Mouse (Mus musculus) forebrain, embryonic 12.5 days (tissue): Measurements from ENCODE around the gene Gm12166. TPM values are rescaled to one million over a fixed set of nuclear protein-coding genes. Genes with fewer than 3 reads are reported as not detected.

Experiments
- ATAC-seq: fragments of 200-750 bp; cut with Nextera tagmentation; 2 replicates; pipeline ENCODE4 v1.8.0; 2017; ENCODE audit warnings: moderate TSS enrichment; ENCODE audit not compliant: low FRiP score
- H3K27ac ChIP-seq: fragments of 300-500 bp; sonication (generic); 2 replicates; pipeline ENCODE4 v1.5.1; 2016; ENCODE audit warnings: mild to moderate bottlenecking
- H3K27me3 ChIP-seq: fragments of 300-500 bp; sonication (generic); 2 replicates; pipeline ENCODE4 v1.6.1; 2016; ENCODE audit warnings: mild to moderate bottlenecking
- H3K36me3 ChIP-seq: fragments of 300-500 bp; sonication (generic); replicated peaks from 2 replicates; pipeline ENCODE4 v1.6.1; 2016; ENCODE audit warnings: mild to moderate bottlenecking
- H3K4me1 ChIP-seq: fragments of 300-500 bp; sonication (generic); 2 replicates; pipeline ENCODE4 v1.6.1; 2016
- H3K4me2 ChIP-seq: fragments of 300-500 bp; sonication (generic); 2 replicates; pipeline ENCODE4 v1.6.1; 2016; ENCODE audit warnings: mild to moderate bottlenecking, moderate library complexity
- H3K4me3 ChIP-seq: fragments of 300-500 bp; sonication (generic); replicated peaks from 2 replicates; pipeline ENCODE4 v1.5.1; 2016; ENCODE audit warnings: mild to moderate bottlenecking
- H3K9ac ChIP-seq: fragments of 300-500 bp; sonication (generic); 2 replicates; pipeline ENCODE4 v1.6.1; 2016; ENCODE audit warnings: mild to moderate bottlenecking
- H3K9me3 ChIP-seq: fragments of 300-500 bp; sonication (generic); 2 replicates; pipeline ENCODE4 v1.6.1; 2016
- WGBS: fragments of 180-500 bp; shearing (Covaris S2); methylation state at CpG from one replicate; pipeline ENCODE4 v1.1.7; 2016; 5-methylcytosine and 5-hydroxymethylcytosine counted together
- polyA plus RNA-seq: library from polyadenylated mRNA; unstranded; fragments of >200 nt; fragmentation: Nextera tagmentation; extraction: Ambion mirVana; gene quantifications from 2 replicates; pipeline ENCODE4 v1.2.1, GENCODE M21; 2016

Gm12166 gene
- polyA plus RNA-seq, 1 experiment from 2014 or later = 3.2 TPM

DNA sequence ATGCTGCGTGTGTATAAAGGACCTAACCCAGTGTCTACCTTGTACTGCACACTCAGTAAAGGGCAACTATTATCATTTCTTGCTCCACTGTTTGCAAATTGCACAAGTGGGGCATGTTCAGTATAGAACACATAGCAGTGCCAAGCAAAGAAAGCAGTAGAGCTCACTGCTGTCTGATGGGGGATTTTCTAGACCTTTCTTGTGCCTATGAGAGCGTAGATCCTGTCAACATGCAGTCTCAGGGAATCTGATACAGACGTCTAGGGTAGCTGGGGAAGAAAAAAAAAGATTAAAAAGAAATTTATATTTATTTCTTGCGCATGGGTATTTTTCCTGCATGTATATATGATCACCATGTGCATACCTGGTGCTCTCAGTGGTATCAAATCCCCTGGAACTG is 18.0 kb upstream of the Gm12166 start:
- no peak overlapping the region for H3K9ac ChIP-seq
- no peak overlapping the region for H3K27ac ChIP-seq

DNA sequence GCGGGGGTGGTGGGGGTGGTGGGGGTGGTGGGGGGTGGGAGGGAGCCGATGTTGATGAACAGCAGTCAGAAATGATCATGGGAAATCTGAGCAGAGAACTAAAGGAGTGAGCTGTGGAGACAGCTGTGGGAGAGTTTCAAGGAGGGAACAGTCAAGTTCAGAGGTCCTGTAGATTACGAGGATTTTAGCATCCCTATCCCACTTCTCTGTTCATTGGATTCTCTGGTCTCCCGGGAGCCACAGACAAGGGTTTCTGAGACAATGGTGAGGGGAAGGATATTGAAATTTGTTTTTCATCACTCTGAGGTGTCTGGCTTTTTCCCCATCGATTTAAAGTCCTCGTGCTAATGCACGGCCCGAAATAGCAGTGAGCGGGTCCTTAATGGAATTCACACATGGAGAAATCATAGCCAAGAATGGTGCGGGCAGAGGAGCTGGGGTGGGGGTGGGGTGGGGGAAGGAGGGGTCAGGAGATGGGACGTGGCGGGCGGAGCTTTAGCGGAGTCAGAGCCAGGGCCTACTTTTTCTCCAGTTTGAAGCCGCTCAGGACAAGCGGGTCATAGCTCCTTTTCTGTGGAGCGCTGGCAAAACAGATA is 17.4 kb upstream of the Gm12166 start:
- WGBS = 35% methylated on average over 17 of the region's 17 CpGs
- Histone ChIP-seq H3K9ac (no peak overlapping the region), H3K27me3 (no peaks in the 10 kb centered on the region), H3K9me3 (no peaks in the 10 kb centered on the region), H3K4me1 (peaks cover 29% of the 10 kb centered on the region), H3K36me3 (no peaks in the 10 kb centered on the region; the same call in 1 of the 2 replicates), H3K4me3 (no peak overlapping the region), H3K27ac (peak overlapping the region; percentile 68; the same call in 1 of the 2 replicates), H3K4me2 (no peak overlapping the region; the same call in 1 of the 2 replicates)
- ATAC-seq = peak; percentile 28; the same call in 1 of the 2 replicates

More for the DNA sequence above, 18.0 kb upstream of the Gm12166 start:
- H3K36me3 ChIP-seq = no peaks in the 10 kb centered on the region; the same call in 1 of the 2 replicates
- H3K4me3 ChIP-seq = no peak overlapping the region
- 86% methylated on average over 4 of the region's 4 CpGs for WGBS
- no peaks in the 10 kb centered on the region for H3K27me3 ChIP-seq
- peaks cover 24% of the 10 kb centered on the region for H3K4me1 ChIP-seq
- no peak overlapping the region for H3K4me2 ChIP-seq
- ATAC-seq = no peak
- H3K9me3 ChIP-seq = no peaks in the 10 kb centered on the region

DNA sequence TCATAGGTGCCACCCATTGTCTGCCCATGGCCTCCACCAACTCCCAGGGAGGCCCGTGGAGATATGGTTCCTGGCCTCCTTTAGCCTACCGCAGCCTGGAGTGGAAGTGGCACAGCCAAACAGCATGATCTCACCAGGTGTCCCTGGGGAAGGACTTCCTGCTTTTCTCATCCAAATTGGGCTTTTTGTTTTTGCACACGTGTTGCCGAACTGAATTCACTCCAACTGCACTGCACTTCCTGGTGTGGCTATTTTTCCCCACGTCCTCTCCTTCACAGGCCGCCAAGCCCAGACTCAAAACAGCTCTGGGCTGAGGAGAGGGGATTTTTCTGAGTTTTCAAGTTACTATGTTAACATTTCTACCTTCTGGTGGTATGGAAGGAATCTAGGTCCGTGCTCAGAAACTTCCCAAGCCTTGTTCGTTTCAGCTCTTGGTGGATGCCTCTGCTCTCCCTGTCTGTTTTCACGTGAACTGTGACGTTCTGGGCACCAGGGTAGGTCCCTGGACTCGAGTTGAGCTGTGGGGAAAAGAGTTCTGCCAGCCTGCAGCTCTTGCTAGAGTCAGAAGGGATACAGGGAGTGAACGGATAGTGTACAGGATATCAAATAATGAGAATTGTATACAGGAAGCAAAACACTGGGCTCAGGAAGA is 16.8 kb upstream of the Gm12166 start:
- Histone ChIP-seq H3K27me3 (no peaks in the 10 kb centered on the region), H3K9ac (no peak overlapping the region), H3K36me3 (no peaks in the 10 kb centered on the region; the same call in 1 of the 2 replicates), H3K4me1 (peaks cover 29% of the 10 kb centered on the region), H3K9me3 (no peaks in the 10 kb centered on the region), H3K4me2 (no peak overlapping the region), H3K27ac (peak overlapping the region; percentile 68; the same call in 1 of the 2 replicates), H3K4me3 (no peak overlapping the region)
- WGBS = 29% methylated on average over 12 of the region's 12 CpGs
- no peak for ATAC-seq

DNA sequence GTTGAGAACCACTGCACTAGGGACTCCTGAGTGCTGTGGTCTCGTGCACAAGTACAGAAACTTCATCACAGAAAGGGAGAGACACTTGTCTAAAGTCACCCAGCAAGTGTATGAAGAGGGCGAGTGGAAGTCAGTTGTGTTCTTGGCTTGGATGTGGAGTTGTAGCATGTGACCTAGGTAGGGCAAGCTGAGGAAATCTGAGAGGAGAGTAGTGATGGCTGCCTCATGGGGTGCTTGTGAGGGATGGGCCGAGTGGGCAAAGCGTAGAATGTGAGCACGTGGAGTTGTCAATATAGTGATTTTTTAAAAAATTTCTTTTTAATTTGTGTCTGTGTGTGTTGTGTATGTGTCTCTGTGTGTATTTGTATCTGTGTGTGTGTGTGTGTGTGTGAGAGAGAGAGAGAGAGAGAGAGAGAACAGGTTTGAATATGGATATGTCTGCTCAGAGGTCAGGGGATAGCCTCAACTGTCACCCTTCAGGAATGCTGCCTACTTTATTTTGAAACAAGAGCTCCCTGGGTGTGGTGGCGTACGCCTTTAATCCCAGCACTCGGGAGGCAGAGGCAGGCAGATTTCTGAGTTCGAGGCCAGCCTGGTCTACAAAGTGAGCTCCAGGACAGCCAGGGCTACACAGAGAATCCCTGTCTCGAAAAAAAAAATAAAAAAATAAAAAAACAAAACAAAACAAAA is 15.4 kb upstream of the Gm12166 start:
- Histone ChIP-seq H3K27me3 (no peaks in the 10 kb centered on the region), H3K4me3 (no peak overlapping the region), H3K27ac (no peak overlapping the region), H3K9me3 (no peaks in the 10 kb centered on the region), H3K4me2 (no peak overlapping the region), H3K4me1 (peaks cover 29% of the 10 kb centered on the region), H3K9ac (no peak overlapping the region), H3K36me3 (no peaks in the 10 kb centered on the region; the same call in 1 of the 2 replicates)
- WGBS = 94% methylated on average over 10 of the region's 10 CpGs
- no peak for ATAC-seq

DNA sequence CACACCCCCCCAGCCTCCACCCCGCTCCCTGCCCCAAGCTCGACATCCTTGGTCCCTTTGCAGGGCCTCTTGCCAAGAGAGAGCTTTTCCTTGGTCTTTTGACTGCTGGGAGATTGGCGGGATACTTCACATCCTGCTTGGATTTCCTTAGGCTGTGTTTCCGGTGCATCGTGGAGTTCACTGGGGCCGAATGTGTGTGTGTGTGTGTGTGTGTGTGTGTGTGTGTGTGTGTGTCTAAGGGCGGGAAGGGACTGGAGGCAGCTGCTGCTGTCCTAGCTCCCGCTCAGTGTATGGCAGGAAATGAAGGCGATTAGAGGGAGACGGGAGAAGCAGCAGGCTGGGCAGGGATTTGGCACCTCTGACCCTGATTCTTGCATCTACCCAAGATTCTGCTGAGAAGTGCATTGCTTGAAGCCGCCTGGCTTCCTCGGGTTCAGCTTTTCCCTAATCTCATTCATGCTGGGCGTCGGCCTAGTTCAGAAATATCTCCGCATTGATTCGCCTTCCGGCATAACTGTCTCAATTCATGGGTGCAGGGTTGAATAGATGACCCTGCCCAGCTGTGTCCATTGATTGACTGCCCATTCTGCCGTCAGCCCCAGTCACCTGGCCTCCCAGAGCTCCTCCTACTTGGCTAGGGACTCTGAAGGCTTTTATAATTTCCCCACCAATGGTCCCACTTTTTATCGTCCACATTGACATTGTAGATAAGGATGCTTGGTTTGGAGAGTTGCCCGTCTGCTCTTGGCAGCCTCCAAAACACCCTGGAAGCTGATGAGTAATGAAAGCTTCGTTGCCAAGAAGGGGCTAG is 13.3 kb upstream of the Gm12166 start:
- Histone ChIP-seq H3K4me2 (no peak overlapping the region), H3K4me1 (peaks cover 29% of the 10 kb centered on the region), H3K4me3 (no peak overlapping the region), H3K27me3 (no peaks in the 10 kb centered on the region), H3K9ac (no peak overlapping the region), H3K36me3 (no peaks in the 10 kb centered on the region; the same call in 1 of the 2 replicates), H3K27ac (0 out of 2 replicates have a peak overlapping the region, but pooled peaks have one; percentile 9), H3K9me3 (no peaks in the 10 kb centered on the region)
- WGBS = 64% methylated on average over 20 of the region's 21 CpGs
- 0 out of 2 replicates have a peak, but pooled peaks have one; percentile 44 for ATAC-seq

DNA sequence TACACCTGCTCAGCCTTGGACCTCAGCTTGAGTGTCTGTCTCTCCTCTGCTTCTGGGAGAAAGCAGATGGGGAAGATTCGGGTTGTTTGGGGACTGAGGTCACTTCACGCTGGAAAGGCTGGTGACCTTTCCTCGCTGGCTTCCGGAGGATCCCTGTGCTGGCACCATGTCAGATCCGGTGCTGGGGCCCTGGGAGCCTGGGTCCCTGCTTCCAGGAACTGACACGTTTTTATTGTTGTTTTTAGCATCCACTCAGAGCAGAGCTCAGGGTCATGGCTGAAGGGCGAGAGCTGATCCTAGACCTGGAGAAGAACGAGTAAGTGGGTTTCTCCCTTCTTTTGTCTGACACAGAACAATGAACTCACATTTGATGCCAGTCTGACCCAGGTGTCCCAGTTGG is 12.6 kb upstream of the Gm12166 start:
- WGBS = 71% methylated on average over 8 of the region's 8 CpGs
- H3K9me3 ChIP-seq = no peaks in the 10 kb centered on the region
- H3K4me2 ChIP-seq = no peak overlapping the region
- H3K4me1 ChIP-seq = peaks cover 25% of the 10 kb centered on the region
- no peak for ATAC-seq
- H3K4me3 ChIP-seq = no peak overlapping the region
- H3K9ac ChIP-seq = no peak overlapping the region
- H3K27me3 ChIP-seq = no peaks in the 10 kb centered on the region
- H3K36me3 ChIP-seq = no peaks in the 10 kb centered on the region; the same call in 1 of the 2 replicates
- H3K27ac ChIP-seq = 0 out of 2 replicates have a peak overlapping the region, but pooled peaks have one; percentile 9

DNA sequence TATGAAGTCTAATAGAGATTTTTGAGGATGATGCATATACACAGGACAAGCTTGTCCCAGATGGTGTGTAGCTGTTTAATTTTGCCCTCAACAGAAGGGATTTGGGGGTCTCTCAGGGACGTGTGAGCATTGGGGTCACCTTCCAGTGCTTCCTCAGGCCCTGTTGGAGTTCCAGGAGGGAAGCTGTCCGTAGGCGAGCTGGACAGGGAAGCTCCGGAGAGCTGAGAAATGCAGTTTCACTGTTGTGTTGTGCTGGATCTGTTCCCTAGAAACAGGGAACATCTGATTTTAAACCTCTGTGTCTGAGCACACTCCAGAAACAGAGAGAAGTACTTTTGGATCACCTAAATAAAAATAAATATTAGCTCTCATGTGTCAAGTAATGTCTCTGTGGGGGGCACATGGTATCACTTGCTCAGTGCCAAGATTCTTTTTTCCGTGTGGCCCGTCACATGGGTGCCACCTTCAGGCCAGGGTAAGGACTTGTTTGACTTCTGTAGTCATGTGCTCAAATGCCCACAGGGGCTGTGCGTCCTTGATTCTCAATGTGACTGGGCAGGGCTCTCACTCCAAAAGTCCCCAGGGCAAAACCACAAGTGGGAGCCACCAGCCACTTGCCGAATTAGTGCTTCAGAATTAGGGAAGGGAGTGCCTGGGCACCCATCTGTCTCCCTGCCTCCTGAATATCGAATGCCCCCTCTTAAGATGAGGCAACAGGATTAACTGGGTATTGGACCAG is 11.0 kb upstream of the Gm12166 start:
- Histone ChIP-seq H3K27ac (no peak overlapping the region), H3K27me3 (no peaks in the 10 kb centered on the region), H3K36me3 (no peaks in the 10 kb centered on the region; the same call in 1 of the 2 replicates), H3K4me3 (no peak overlapping the region), H3K4me2 (no peak overlapping the region), H3K9ac (no peak overlapping the region), H3K4me1 (peaks cover 13% of the 10 kb centered on the region), H3K9me3 (no peaks in the 10 kb centered on the region)
- 73% methylated on average over 9 of the region's 9 CpGs for WGBS
- no peak for ATAC-seq

DNA sequence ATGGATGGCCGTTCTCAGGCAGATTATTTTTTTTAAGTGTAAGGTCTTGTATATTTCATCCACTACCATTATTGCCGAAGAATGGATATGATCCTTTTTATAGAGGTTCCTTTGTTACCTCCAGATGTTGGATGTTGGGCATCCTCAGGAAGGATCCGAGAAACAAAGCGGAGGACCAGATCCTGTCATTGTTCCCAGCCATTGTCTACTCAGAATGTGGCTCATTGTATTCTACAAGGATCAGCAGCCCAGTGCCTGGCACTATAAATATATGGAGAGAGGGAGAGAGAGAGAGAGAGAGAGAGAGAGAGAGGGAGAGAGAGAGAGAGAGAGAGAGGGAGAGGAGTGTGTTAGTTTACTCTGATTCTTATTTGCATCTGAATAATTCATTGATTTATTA is 10.4 kb upstream of the Gm12166 start:
- Histone ChIP-seq H3K27me3 (no peaks in the 10 kb centered on the region), H3K4me2 (no peak overlapping the region), H3K4me1 (peaks cover 13% of the 10 kb centered on the region), H3K9ac (no peak overlapping the region), H3K4me3 (no peak overlapping the region), H3K36me3 (no peaks in the 10 kb centered on the region; the same call in 1 of the 2 replicates), H3K27ac (no peak overlapping the region), H3K9me3 (no peaks in the 10 kb centered on the region)
- no peak for ATAC-seq
- WGBS = 56% methylated on average over 4 of the region's 4 CpGs

DNA sequence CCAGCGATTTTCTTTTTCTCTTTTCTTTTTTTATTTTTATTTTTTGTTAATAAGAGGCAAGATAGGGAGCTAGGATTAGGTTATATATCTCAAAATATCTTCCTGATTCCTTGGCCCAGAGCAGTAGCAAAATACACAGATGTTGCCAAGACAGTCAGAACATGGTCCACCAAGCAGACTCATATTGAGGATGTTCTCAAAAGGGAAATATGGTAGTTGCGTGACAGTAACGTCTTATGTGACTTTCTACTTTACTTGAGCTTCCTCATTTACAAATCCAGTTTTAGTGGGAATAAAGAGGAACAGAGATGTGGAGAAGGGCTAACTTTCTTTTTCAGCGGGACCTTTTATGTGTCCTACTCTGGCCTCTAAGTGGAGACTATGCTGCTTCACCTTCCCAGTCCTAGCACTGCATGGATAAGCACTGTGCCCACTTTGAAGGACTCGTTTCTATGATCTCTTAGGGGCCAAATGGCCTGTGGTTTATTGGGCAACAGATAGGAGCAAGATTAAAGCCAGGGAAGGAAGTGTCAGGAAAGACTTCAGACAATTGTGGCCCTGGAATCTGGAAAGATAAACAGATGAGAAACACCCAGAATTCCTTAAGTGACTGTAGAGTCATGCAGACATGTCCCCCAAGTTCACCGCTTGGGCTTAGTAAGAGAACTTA is 9.8 kb upstream of the Gm12166 start:
- Histone ChIP-seq H3K4me2 (no peak overlapping the region), H3K4me1 (peaks cover 19% of the 10 kb centered on the region), H3K4me3 (no peak overlapping the region), H3K27me3 (peaks cover 5% of the 10 kb centered on the region; the same call in 1 of the 2 replicates), H3K27ac (no peak overlapping the region), H3K9ac (no peak overlapping the region), H3K36me3 (no peaks in the 10 kb centered on the region; the same call in 1 of the 2 replicates), H3K9me3 (no peaks in the 10 kb centered on the region)
- WGBS = 84% methylated on average over 6 of the region's 6 CpGs
- no peak for ATAC-seq

DNA sequence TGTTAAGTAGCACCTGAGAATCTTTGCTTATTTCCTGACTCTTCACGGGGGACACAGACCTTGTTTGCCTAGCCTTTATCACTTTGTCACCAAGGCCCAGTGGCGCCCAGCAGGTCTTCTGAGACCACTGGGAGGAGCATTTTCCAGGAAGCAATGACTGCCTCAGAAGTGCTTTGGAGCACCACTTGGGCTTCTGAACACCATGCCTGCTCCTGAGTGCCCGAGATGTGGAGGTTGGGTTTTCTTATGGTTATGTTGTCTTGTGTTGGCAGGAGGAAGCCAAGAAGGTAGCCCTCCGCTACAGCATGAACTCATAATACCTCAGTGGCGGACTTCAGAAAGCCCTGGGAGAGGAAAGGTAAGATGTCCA is 8.5 kb upstream of the Gm12166 start:
- no peaks in the 10 kb centered on the region for H3K9me3 ChIP-seq
- no peak overlapping the region for H3K27ac ChIP-seq
- no peaks in the 10 kb centered on the region; the same call in 1 of the 2 replicates for H3K36me3 ChIP-seq
- no peak overlapping the region for H3K4me3 ChIP-seq
- 85% methylated on average over 5 of the region's 5 CpGs for WGBS
- peaks cover 8% of the 10 kb centered on the region; the same call in 1 of the 2 replicates for H3K27me3 ChIP-seq
- ATAC-seq = no peak
- no peak overlapping the region for H3K4me2 ChIP-seq
- H3K9ac ChIP-seq = no peak overlapping the region
- peaks cover 19% of the 10 kb centered on the region for H3K4me1 ChIP-seq
